Mouse (Mus musculus) cortical plate, adult 2 months (tissue): ENCODE data around the gene Sag.

Experiments used
- CTCF ChIP-seq: fragments of 200-500 bp; IDR thresholded peaks from 2 replicates; pipeline ENCODE4 v1.5.1; 2011; ENCODE audit warnings: mild to moderate bottlenecking, control low read depth, low read length; ENCODE audit not compliant: insufficient read depth; ENCODE audit errors: extremely low read depth
- POLR2A ChIP-seq: fragments of 200-500 bp; IDR thresholded peaks from 2 replicates; pipeline ENCODE4 v1.6.1; 2011; ENCODE audit warnings: mild to moderate bottlenecking, low read length, control low read depth; ENCODE audit not compliant: insufficient read depth; ENCODE audit errors: extremely low read depth

DNA sequence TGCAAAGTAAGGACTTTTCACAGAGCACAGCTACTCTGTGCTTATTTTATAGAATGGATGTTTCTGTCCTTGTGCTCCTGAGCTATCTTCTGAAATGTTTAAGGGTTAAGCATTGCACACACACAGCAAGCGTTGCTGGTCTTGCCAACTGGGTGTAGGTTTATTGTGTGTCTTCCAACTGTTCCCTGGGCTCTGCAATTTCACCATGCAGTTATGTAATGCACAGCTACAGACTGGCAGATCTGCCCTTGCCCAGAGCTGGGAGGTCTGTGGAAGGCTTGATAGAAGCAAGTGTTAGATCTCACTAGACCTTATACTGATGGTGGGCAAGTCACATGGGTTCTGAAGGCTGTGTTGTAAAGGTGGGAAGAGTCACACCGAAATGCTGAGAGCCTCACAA, 5.2 kb upstream of the Sag start:
- TF ChIP-seq POLR2A (no peak), CTCF (no peak)
